Mouse (Mus musculus): ENCODE data around the gene Scnm1.

DNA sequence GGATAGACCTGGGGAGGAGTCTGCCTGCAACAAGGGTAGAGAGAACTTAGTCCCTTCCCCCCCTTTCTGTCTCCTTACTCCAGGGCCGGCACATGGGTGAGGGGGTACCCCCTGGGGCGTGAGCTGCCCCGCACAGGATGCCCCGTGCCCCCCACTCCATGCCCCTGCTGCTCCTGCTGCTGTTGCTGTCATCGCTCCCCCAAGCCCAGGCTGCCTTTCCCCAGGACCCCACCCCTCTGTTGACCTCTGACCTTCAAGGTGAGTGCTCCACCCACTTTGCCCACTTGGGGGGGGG is 30.4 kb upstream of the Scnm1 start:
- TF ChIP-seq HCFC1 (IDR thresholded peaks at IDR 0.05; ENCODE audit: borderline replicate concordance, insufficient read depth, low read length): no peak
- TF ChIP-seq ZC3H11A (IDR thresholded peaks at IDR 0.05; ENCODE audit: borderline replicate concordance, low read depth, low read length): no peak
- TF ChIP-seq ZNF384 (IDR thresholded peaks at IDR 0.05; ENCODE audit: low read depth, low read length): no peak
- no peak for TF ChIP-seq MAFK (IDR thresholded peaks at IDR 0.05; ENCODE audit: insufficient read depth, low read depth, low read length)

Data from ES-E14 (cell line).